Mouse (Mus musculus): ENCODE measurements at regions not wholly inside any gene's neighbourhood (a gene's known extent, or its start where the extent isn't known, plus 50 kb on each side); places are given as distances from the start of the nearest gene placed in this dataset.

DNA sequence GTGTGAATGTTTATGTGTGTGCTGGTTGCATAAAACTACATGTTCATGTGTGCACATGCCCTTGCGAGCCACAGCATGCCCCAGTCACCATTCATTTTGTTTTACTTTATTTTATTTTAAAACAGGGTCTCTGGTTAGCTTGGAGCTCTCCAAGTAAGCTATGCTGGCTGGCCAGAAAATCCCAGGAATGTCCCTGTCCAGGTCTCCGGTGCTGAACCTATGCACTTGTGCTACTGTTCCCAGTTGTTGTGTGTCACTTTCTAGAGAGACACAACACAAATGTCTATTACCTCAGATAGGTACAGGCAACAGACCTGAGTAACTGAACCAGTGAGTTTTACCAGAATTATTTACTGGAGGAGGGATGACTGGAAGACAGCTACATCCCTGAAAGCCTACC, 530.4 kb upstream of the Castor2 start:
- Histone ChIP-seq H3K4me3 (replicated peaks in 1 of 3; ENCODE audit: low read depth in 2 of 3, low read length in 2 of 3, poor library complexity in 1 of 3) (no peak overlapping the region), H3K4me1 (ENCODE audit: control insufficient read depth in 1 of 2, insufficient read depth in 2 of 2) (no peaks in the 10 kb centered on the region), H3K9me3 (replicated peaks; ENCODE audit: low read length) (peaks cover 62% of the 10 kb centered on the region), H3K4me2 (ENCODE audit: insufficient read depth, low read depth, poor library complexity, severe bottlenecking) (no peak overlapping the region), H3K9ac (ENCODE audit: insufficient read depth, low read depth) (no peak overlapping the region), H3K27ac (ENCODE audit: insufficient read depth, low read depth) (no peak overlapping the region), H3K27me3 (replicated peaks) (no peaks in the 10 kb centered on the region), H3K36me3 (replicated peaks in 1 of 2; ENCODE audit: control insufficient read depth in 1 of 2, insufficient read depth in 1 of 2, low read length in 1 of 2) (no peaks in the 10 kb centered on the region), H3K79me2 (replicated peaks; ENCODE audit: control insufficient read depth, extremely low read depth, insufficient read depth, poor library complexity, severe bottlenecking) (no peaks in the 10 kb centered on the region)
- DNase-seq (ENCODE audit: extremely low read depth) = no peak
- TF ChIP-seq ZKSCAN1 (IDR thresholded peaks at IDR 0.05; ENCODE audit: borderline replicate concordance, low read depth, low read length) (no peak), NRF1 (IDR thresholded peaks at IDR 0.05; ENCODE audit: low read depth, low read length) (no peak), RAD21 (IDR thresholded peaks at IDR 0.05; ENCODE audit: low read depth, low read length) (no peak), CHD2 (IDR thresholded peaks at IDR 0.05; ENCODE audit: low read length) (no peak), TCF12 (IDR thresholded peaks at IDR 0.05; ENCODE audit: low read depth, low read length) (no peak), EP300 (IDR thresholded peaks at IDR 0.05; ENCODE audit: low read length) (no peak), USF2 (conservative IDR thresholded peaks at IDR 0.05; ENCODE audit: low read depth, low read length) (no peak), PAX5 (IDR thresholded peaks at IDR 0.05; ENCODE audit: low read length) (no peak), ZNF384 (IDR thresholded peaks at IDR 0.05; ENCODE audit: low read depth, low read length) (no peak), IRF4 (IDR thresholded peaks at IDR 0.05; ENCODE audit: low read depth, low read length) (no peak), ELF1 (IDR thresholded peaks at IDR 0.05; ENCODE audit: low read depth, low read length) (no peak), GABPA (IDR thresholded peaks at IDR 0.05; ENCODE audit: insufficient replicate concordance, low read depth, low read length) (no peak), HCFC1 (IDR thresholded peaks at IDR 0.05; ENCODE audit: low read depth, low read length) (no peak), TBP (conservative IDR thresholded peaks at IDR 0.05; ENCODE audit: low read depth, low read length) (no peak)
- dilution Hi-C loops (cut with MboI; ENCODE audit: extremely low pct_ligation_motif_present, extremely low pct_unique_long_range_greater_than_20kb, low sequenced_read_pairs) (no loop called here), in situ Hi-C loops (cut with MboI; ENCODE audit: low pct_ligation_motif_present, low pct_unique_long_range_greater_than_20kb, low sequenced_read_pairs) (no loop called here)

DNA sequence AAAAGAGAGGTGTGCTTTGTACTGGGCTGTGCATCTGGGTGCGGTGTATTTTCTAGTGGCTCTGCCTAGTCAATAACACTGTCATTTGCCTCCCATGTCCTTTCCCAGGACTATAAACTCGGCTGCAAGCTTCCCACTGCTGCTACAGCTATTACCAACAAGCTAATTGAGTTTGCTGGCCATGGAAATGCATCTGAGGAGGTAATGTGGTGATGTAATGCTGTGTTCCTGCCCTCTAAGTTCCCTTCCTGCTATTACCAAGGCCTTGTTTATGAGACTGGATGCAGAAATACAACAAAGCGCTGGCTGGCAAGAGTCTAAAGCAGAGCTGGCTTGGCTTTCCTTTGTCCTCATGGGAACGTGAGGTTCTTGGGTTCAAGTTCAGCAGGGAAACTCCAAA, 533.0 kb upstream of the Castor2 start:
- H3K4me2 ChIP-seq (ENCODE audit: insufficient read depth, low read depth, poor library complexity, severe bottlenecking) = no peak overlapping the region
- TF ChIP-seq RCOR1 (conservative IDR thresholded peaks at IDR 0.05; ENCODE audit: low read depth, low read length) = no peak
- no peak for TF ChIP-seq ELF1 (IDR thresholded peaks at IDR 0.05; ENCODE audit: low read depth, low read length)
- no peak for TF ChIP-seq JUND (conservative IDR thresholded peaks at IDR 0.05; ENCODE audit: low read depth, low read length)
- TF ChIP-seq SMC3 (IDR thresholded peaks at IDR 0.05; ENCODE audit: low read depth, low read length) = no peak
- TF ChIP-seq ZMIZ1 (IDR thresholded peaks at IDR 0.05; ENCODE audit: low read depth, low read length) = no peak
- no peak for TF ChIP-seq HCFC1 (IDR thresholded peaks at IDR 0.05; ENCODE audit: low read depth, low read length)
- TF ChIP-seq NELFE (IDR thresholded peaks at IDR 0.05; ENCODE audit: low read depth, low read length) = no peak
- no peak for TF ChIP-seq CTCF (conservative IDR thresholded peaks at IDR 0.05 in 1 of 2, IDR thresholded peaks at IDR 0.05 in 1 of 2; ENCODE audit: low read depth in 2 of 2, low read length in 2 of 2)
- TF ChIP-seq MEF2A (IDR thresholded peaks at IDR 0.05; ENCODE audit: borderline replicate concordance, low read depth, low read length) = no peak
- no peak for TF ChIP-seq ETS1 (conservative IDR thresholded peaks at IDR 0.05; ENCODE audit: low read depth, low read length)
- no peak for TF ChIP-seq ZNF384 (IDR thresholded peaks at IDR 0.05; ENCODE audit: low read depth, low read length)
- no peak for TF ChIP-seq JUN (IDR thresholded peaks at IDR 0.05; ENCODE audit: insufficient read depth, low read depth, low read length)
- TF ChIP-seq POLR2A (IDR thresholded peaks at IDR 0.05; ENCODE audit: low read depth, low read length) = no peak
- no peak for TF ChIP-seq RAD21 (IDR thresholded peaks at IDR 0.05; ENCODE audit: low read depth, low read length)
- TF ChIP-seq CHD2 (IDR thresholded peaks at IDR 0.05; ENCODE audit: low read length) = no peak
- TF ChIP-seq NRF1 (IDR thresholded peaks at IDR 0.05; ENCODE audit: low read depth, low read length) = no peak
- TF ChIP-seq TCF12 (IDR thresholded peaks at IDR 0.05; ENCODE audit: low read depth, low read length) = no peak
- no peak for TF ChIP-seq EP300 (IDR thresholded peaks at IDR 0.05; ENCODE audit: low read length)
- TF ChIP-seq USF1 (IDR thresholded peaks at IDR 0.05; ENCODE audit: low read depth, low read length) = no peak
- no peak for TF ChIP-seq MAZ (IDR thresholded peaks at IDR 0.05; ENCODE audit: low read depth, low read length)
- in situ Hi-C loops (cut with MboI; ENCODE audit: low pct_ligation_motif_present, low pct_unique_long_range_greater_than_20kb, low sequenced_read_pairs) = no loop called here
- no peak overlapping the region for H3K27ac ChIP-seq (ENCODE audit: insufficient read depth, low read depth)
- DNase-seq (ENCODE audit: extremely low read depth) = no peak
- peaks cover 46% of the 10 kb centered on the region for H3K9me3 ChIP-seq (replicated peaks; ENCODE audit: low read length)
- H3K36me3 ChIP-seq (replicated peaks in 1 of 2; ENCODE audit: control insufficient read depth in 1 of 2, insufficient read depth in 1 of 2, low read length in 1 of 2) = no peaks in the 10 kb centered on the region
- dilution Hi-C loops (cut with MboI; ENCODE audit: extremely low pct_ligation_motif_present, extremely low pct_unique_long_range_greater_than_20kb, low sequenced_read_pairs) = no loop called here
- no peaks in the 10 kb centered on the region for H3K4me1 ChIP-seq (ENCODE audit: control insufficient read depth in 1 of 2, insufficient read depth in 2 of 2)
- H3K27me3 ChIP-seq (replicated peaks) = no peaks in the 10 kb centered on the region
- no peaks in the 10 kb centered on the region for H3K79me2 ChIP-seq (replicated peaks; ENCODE audit: control insufficient read depth, extremely low read depth, insufficient read depth, poor library complexity, severe bottlenecking)
- no peak overlapping the region for H3K4me3 ChIP-seq (replicated peaks in 1 of 3; ENCODE audit: low read depth in 2 of 3, low read length in 2 of 3, poor library complexity in 1 of 3)
- no peak overlapping the region for H3K9ac ChIP-seq (ENCODE audit: insufficient read depth, low read depth)

All from CH12.LX (cell line).